Comparison of ENCODE assay signal across 8 mouse cellular contexts in genomic region chr2:154402811-154403210, GRCm38 (mm10). TPM values are rescaled to one million over a fixed set of nuclear protein-coding genes. Genes with fewer than 3 reads are reported as not detected.
DNase-seq lines count a peak whose midpoint lies in the region; ATAC-seq lines count a peak whose summit lies in the region.

No protein-coding gene starts in this region.

- no peaks in the 10 kb centered on the region for H3K9me3 ChIP-seq in limb, embryonic 13.5 days

- H3K4me2 ChIP-seq in limb, embryonic 13.5 days (replicated peaks): no peak overlapping the region; the same call in 1 of the 2 replicates

- 13% methylated on average over 7 of the region's 7 CpGs for WGBS in limb, embryonic 13.5 days

- peak; percentile 68; the same call in 1 of the 2 replicates for ATAC-seq in limb, embryonic 13.5 days (ENCODE audit: low FRiP score, low read depth)

- H3K4me3 ChIP-seq in limb, embryonic 13.5 days: no peak overlapping the region

- H3K4me1 ChIP-seq in limb, embryonic 13.5 days: peaks cover 44% of the 10 kb centered on the region

- peaks cover 9% of the 10 kb centered on the region; the same call in 1 of the 2 replicates for H3K27me3 ChIP-seq in limb, embryonic 13.5 days

- H3K27ac ChIP-seq in limb, embryonic 13.5 days: no peak overlapping the region; the same call in 1 of the 2 replicates

- H3K36me3 ChIP-seq in limb, embryonic 13.5 days: no peaks in the 10 kb centered on the region

- H3K9ac ChIP-seq in limb, embryonic 13.5 days: 0 out of 2 replicates have a peak overlapping the region, but pooled peaks have one; percentile 35

- DNase-seq in left cerebral cortex, postnatal 4 days: peak; percentile 45
- no peak for DNase-seq in left cerebral cortex, adult 18-20 months (ENCODE audit: low spot score in 2 of 2)
- DNase-seq in brain, adult 2 months (ENCODE audit: low read depth, low spot score): peak; percentile 53
- DNase-seq in heart, postnatal 36 days: peak; percentile 45 to 54
- peak; percentile 38 for DNase-seq in retina, embryonic 14.5 days (ENCODE audit: low spot score)
- no peak for DNase-seq in left cerebral cortex, adult 11 months (ENCODE audit: low spot score)
- DNase-seq in cerebellum, adult 8-10 months: no peak

- intact Hi-C loops in left cerebral cortex, postnatal 4 days (cut with DNase I): no loop called here
- intact Hi-C loops in heart, postnatal 36 days (cut with DNase I): no loop called here

RNA-seq across cellular contexts. Expression of gene Snta1, which starts 5.1 kb away (rescaled TPM):
- 10 to 100 TPM; 21.7 to 22.2 TPM for total RNA-seq in left cerebral cortex, postnatal 4 days (2021)
- 10 to 100 TPM; 34.4 to 36.6 TPM for total RNA-seq in left cerebral cortex, adult 18-20 months (2021)
- 10 to 100 TPM; 70.2 to 99.0 TPM for total RNA-seq in heart, postnatal 36 days (2021)
- polyA plus RNA-seq in limb, embryonic 13.5 days (2015; fragmentation: Nextera tagmentation; extraction: Ambion mirVana): 7.4 and 8.2 TPM in 2 replicates

RNA-seq across cellular contexts. Expression of gene Cdk5rap1, which starts 30.0 kb away (rescaled TPM):
- total RNA-seq in left cerebral cortex, postnatal 4 days (2021): 10 to 100 TPM; 10.2 to 14.4 TPM
- total RNA-seq in left cerebral cortex, adult 18-20 months (2021): 10 to 100 TPM; 13.7 to 17.8 TPM
- total RNA-seq in heart, postnatal 36 days (2021): 10 to 100 TPM; 20.4 to 23.7 TPM
- polyA plus RNA-seq in limb, embryonic 13.5 days (2015; fragmentation: Nextera tagmentation; extraction: Ambion mirVana): 19.6 and 21.9 TPM in 2 replicates

RNA-seq across cellular contexts. Expression of gene Cbfa2t2, which starts 33.5 kb away (rescaled TPM):
- 10 to 100 TPM; 48.3 to 55.2 TPM for total RNA-seq in left cerebral cortex, postnatal 4 days (2021)
- 10 to 100 TPM; 46.1 to 57.0 TPM for total RNA-seq in left cerebral cortex, adult 18-20 months (2021)
- 10 to 100 TPM; 13.7 to 15.9 TPM for total RNA-seq in heart, postnatal 36 days (2021)
- 48.3 and 52.2 TPM in 2 replicates for polyA plus RNA-seq in limb, embryonic 13.5 days (2015; fragmentation: Nextera tagmentation; extraction: Ambion mirVana)

Comparison
In these comparisons a context has a peak if more than half of its experiments do, and no peak if none do; other contexts are left out.
1. DNase-seq: peak in left cerebral cortex, postnatal 4 days (single experiment), brain, adult 2 months (single experiment), heart, postnatal 36 days (2 of 2) and retina, embryonic 14.5 days (single experiment); none in left cerebral cortex, adult 18-20 months (0 of 2), left cerebral cortex, adult 11 months (single experiment) and cerebellum, adult 8-10 months (single experiment).